ENCODE assay signal across 26 mouse cellular contexts in genomic region chr2:44538135-44538534, GRCm38 (mm10).
DNase-seq lines count a peak whose midpoint lies in the region; ATAC-seq lines count a peak whose summit lies in the region.
"Had no signal": no experiment of that assay in that cellular context is flagged by ENCODE, and none has a peak within 500 bp of the region (broad histone marks: within the 10 kb centered on the region; RNA-seq: fewer than 3 reads in every experiment).

No protein-coding gene starts in this region.

- H3K36me3 ChIP-seq in midbrain, embryonic 10.5 days: no peaks in the 10 kb centered on the region
- H3K36me3 ChIP-seq in midbrain, embryonic 13.5 days: no peaks in the 10 kb centered on the region
- H3K36me3 ChIP-seq: embryonic facial prominence, embryonic 13.5 days; embryonic facial prominence, embryonic 15.5 days; forebrain, embryonic 10.5 days; forebrain, embryonic 12.5 days; G1E had no signal

- H3K27ac ChIP-seq in midbrain, embryonic 10.5 days (replicated peaks): 0 out of 2 replicates have a peak overlapping the region, but pooled peaks have one; percentile 17
- H3K27ac ChIP-seq in midbrain, embryonic 13.5 days: no peak overlapping the region
- H3K27ac ChIP-seq: embryonic facial prominence, embryonic 13.5 days; embryonic facial prominence, embryonic 15.5 days; forebrain, embryonic 10.5 days; forebrain, embryonic 12.5 days had no signal

- H3K27me3 ChIP-seq in midbrain, embryonic 10.5 days (ENCODE audit: low read depth, poor library complexity, severe bottlenecking): no peaks in the 10 kb centered on the region
- no peaks in the 10 kb centered on the region for H3K27me3 ChIP-seq in midbrain, embryonic 13.5 days
- H3K27me3 ChIP-seq: embryonic facial prominence, embryonic 13.5 days; embryonic facial prominence, embryonic 15.5 days; forebrain, embryonic 12.5 days; Patski had no signal

- WGBS in midbrain, embryonic 10.5 days: 21% methylated on average over 4 of the region's 4 CpGs
- 9% methylated on average over 4 of the region's 4 CpGs for WGBS in midbrain, embryonic 13.5 days

- H3K9ac ChIP-seq in midbrain, embryonic 13.5 days (replicated peaks): no peak overlapping the region
- H3K9ac ChIP-seq: embryonic facial prominence, embryonic 13.5 days; embryonic facial prominence, embryonic 15.5 days; forebrain, embryonic 12.5 days had no signal

- H3K4me2 ChIP-seq in midbrain, embryonic 13.5 days (replicated peaks): no peak overlapping the region
- H3K4me2 ChIP-seq: embryonic facial prominence, embryonic 13.5 days; embryonic facial prominence, embryonic 15.5 days; forebrain, embryonic 12.5 days had no signal

- H3K4me1 ChIP-seq in midbrain, embryonic 10.5 days: peaks cover 8% of the 10 kb centered on the region
- H3K4me1 ChIP-seq in midbrain, embryonic 13.5 days (replicated peaks): 0 out of 2 replicates have a peak, but pooled peaks cover 2% of the 10 kb centered on the region
- H3K4me1 ChIP-seq: embryonic facial prominence, embryonic 13.5 days; embryonic facial prominence, embryonic 15.5 days; forebrain, embryonic 12.5 days had no signal

- no peaks in the 10 kb centered on the region for H3K9me3 ChIP-seq in midbrain, embryonic 10.5 days (replicated peaks)
- no peaks in the 10 kb centered on the region for H3K9me3 ChIP-seq in midbrain, embryonic 13.5 days
- H3K9me3 ChIP-seq: embryonic facial prominence, embryonic 13.5 days; embryonic facial prominence, embryonic 15.5 days; forebrain, embryonic 10.5 days; forebrain, embryonic 12.5 days; G1E had no signal

- H3K4me3 ChIP-seq in midbrain, embryonic 10.5 days: no peak overlapping the region
- no peak overlapping the region for H3K4me3 ChIP-seq in midbrain, embryonic 13.5 days (replicated peaks)
- H3K4me3 ChIP-seq: embryonic facial prominence, embryonic 13.5 days; embryonic facial prominence, embryonic 15.5 days; erythroblast, embryonic 14.5 days; forebrain, embryonic 10.5 days; forebrain, embryonic 12.5 days had no signal

- no peak for ATAC-seq in midbrain, embryonic 13.5 days
- ATAC-seq: activated CD4-positive, CD25-positive, alpha-beta regulatory T cell, adult 4 months; forebrain, embryonic 14.5 days; forebrain, embryonic 16.5 days; Patski had no signal

- DNase-seq in midbrain, embryonic 10.5 days (ENCODE audit: low spot score): no peak
- DNase-seq in ES-CJ7 (ENCODE audit: low read depth, low spot score) (peak; percentile 75), ZHBTc4 (ENCODE audit: low read depth, low spot score) (peak; percentile 73)
- DNase-seq in frontal cortex, postnatal 14 days (ENCODE audit: low spot score in 2 of 2): no peak
- DNase-seq: adrenal gland, adult 8-10 months; adrenal gland, postnatal 14 days; adrenal gland, postnatal 36 days; B cell, adult 2 months; cerebellum, adult 11 months; cerebellum, adult 18-20 months; cerebellum, adult 8-10 months; cerebellum, adult 9-11 months; cerebellum, postnatal 14 days; cerebellum, postnatal 36 days; embryo, embryonic 11 days had no signal

Comparison
In these comparisons a context has a peak if more than half of its experiments do, and no peak if none do; other contexts are left out.
1. DNase-seq: peak in ES-CJ7 (single experiment) and ZHBTc4 (single experiment); none in midbrain, embryonic 10.5 days (single experiment) and frontal cortex, postnatal 14 days (0 of 2).